Mouse (Mus musculus): ENCODE data around the gene Vars2.

GRCm38 (mm10) chr17:35673416-35674035, 6.1 kb upstream of the Vars2 start, which contains the start of gene Gtf2h4:
- TF ChIP-seq POLR2A (IDR thresholded peaks at IDR 0.05; ENCODE audit: insufficient read length, low read depth) (no peak), POLR2AphosphoS2 (IDR thresholded peaks at IDR 0.05; ENCODE audit: insufficient read length, low read depth) (no peak), MAX (IDR thresholded peaks at IDR 0.05; ENCODE audit: low read depth) (no peak), MYOD1 (IDR thresholded peaks at IDR 0.05; ENCODE audit: control insufficient read depth in 1 of 3, insufficient read length in 2 of 3, low read depth in 2 of 3) (no peak), CEBPB (IDR thresholded peaks at IDR 0.05; ENCODE audit: insufficient read depth, poor library complexity, severe bottlenecking) (no peak), SRF (IDR thresholded peaks at IDR 0.05; ENCODE audit: control insufficient read depth, insufficient read length, low read depth) (no peak), REST (IDR thresholded peaks at IDR 0.05; ENCODE audit: insufficient read depth, insufficient read length) (no peak), TCF12 (IDR thresholded peaks at IDR 0.05; ENCODE audit: insufficient read depth, poor library complexity, severe bottlenecking) (no peak), TCF3 (IDR thresholded peaks at IDR 0.05; ENCODE audit: insufficient read length, low read depth) (no peak), USF1 (IDR thresholded peaks at IDR 0.05; ENCODE audit: low read depth) (no peak)
